Mouse (Mus musculus) megakaryocyte, embryonic 14.5 days (primary cell): Measurements from ENCODE around the gene Mthfr. TPM values are rescaled to one million over a fixed set of nuclear protein-coding genes. Genes with fewer than 3 reads are reported as not detected.

Experiments used
- H3K27me3 ChIP-seq: replicated peaks from 2 replicates; pipeline ENCODE3; 2012; ENCODE audit warnings: inconsistent platforms
- H3K36me3 ChIP-seq: replicated peaks from 2 replicates; pipeline ENCODE3; 2012; ENCODE audit warnings: low read length, inconsistent platforms, mixed read lengths
- H3K4me1 ChIP-seq: 2 replicates; pipeline ENCODE4 v1.6.1; 2012; ENCODE audit warnings: inconsistent platforms
- H3K4me3 ChIP-seq: replicated peaks from 2 replicates; pipeline ENCODE3; 2012; ENCODE audit warnings: moderate library complexity, mild to moderate bottlenecking, inconsistent platforms
- H3K9me3 ChIP-seq: 2 replicates; pipeline ENCODE4 v1.6.1; 2012; ENCODE audit warnings: inconsistent platforms
- FLI1 ChIP-seq: IDR thresholded peaks from 2 replicates; pipeline ENCODE4 v1.6.1; 2012; ENCODE audit warnings: low read length, inconsistent platforms, mixed read lengths
- GATA1 ChIP-seq: IDR thresholded peaks from 3 replicates; pipeline ENCODE4 v1.6.1; 2012; ENCODE audit warnings: mixed read lengths, low read length, inconsistent platforms, borderline replicate concordance
- polyA plus RNA-seq: library from polyadenylated mRNA; stranded (reverse); fragments of >175 nt; gene quantifications from 2 replicates; pipeline ENCODE4 v1.2.3, GENCODE M21; 2012; ENCODE audit warnings: low replicate concordance; ENCODE audit not compliant: insufficient read depth

Mthfr gene
- polyA plus RNA-seq, 1 experiment = 3.5 TPM

DNA sequence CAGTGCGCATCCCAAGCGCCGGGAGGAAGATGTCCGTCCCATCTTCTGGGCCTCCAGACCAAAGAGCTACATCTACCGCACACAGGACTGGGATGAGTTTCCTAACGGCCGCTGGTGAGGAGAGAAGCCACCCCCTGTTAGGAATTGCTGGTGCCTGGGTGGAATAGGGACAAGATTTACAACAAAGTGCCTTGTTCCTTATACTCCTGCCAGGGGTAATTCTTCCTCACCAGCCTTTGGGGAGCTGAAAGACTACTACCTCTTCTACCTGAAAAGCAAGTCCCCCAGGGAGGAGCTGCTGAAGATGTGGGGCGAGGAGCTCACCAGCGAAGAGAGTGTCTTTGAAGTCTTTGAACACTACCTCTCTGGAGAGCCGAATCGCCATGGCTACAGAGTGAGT, 13.0 kb downstream of the Mthfr start:
- H3K27me3 ChIP-seq = peaks cover 90% of the 10 kb centered on the region
- no peak overlapping the region for H3K4me3 ChIP-seq
- H3K9me3 ChIP-seq = no peaks in the 10 kb centered on the region; the same call in 1 of the 2 replicates
- H3K4me1 ChIP-seq = peaks cover 18% of the 10 kb centered on the region
- H3K36me3 ChIP-seq = peaks cover 94% of the 10 kb centered on the region
- TF ChIP-seq GATA1 (no peak), FLI1 (no peak)

- no peaks in the 10 kb centered on the region; the same call in 1 of the 2 replicates for H3K9me3 ChIP-seq
- H3K4me1 ChIP-seq = peaks cover 7% of the 10 kb centered on the region
- TF ChIP-seq FLI1 (no peak), GATA1 (no peak)
- H3K4me3 ChIP-seq = no peak overlapping the region
- peaks cover 94% of the 10 kb centered on the region for H3K27me3 ChIP-seq
- H3K36me3 ChIP-seq = peaks cover 99% of the 10 kb centered on the region
These were observed 14.1 kb downstream of the Mthfr start for GRCm38 (mm10) chr4:148052976-148053375.

DNA sequence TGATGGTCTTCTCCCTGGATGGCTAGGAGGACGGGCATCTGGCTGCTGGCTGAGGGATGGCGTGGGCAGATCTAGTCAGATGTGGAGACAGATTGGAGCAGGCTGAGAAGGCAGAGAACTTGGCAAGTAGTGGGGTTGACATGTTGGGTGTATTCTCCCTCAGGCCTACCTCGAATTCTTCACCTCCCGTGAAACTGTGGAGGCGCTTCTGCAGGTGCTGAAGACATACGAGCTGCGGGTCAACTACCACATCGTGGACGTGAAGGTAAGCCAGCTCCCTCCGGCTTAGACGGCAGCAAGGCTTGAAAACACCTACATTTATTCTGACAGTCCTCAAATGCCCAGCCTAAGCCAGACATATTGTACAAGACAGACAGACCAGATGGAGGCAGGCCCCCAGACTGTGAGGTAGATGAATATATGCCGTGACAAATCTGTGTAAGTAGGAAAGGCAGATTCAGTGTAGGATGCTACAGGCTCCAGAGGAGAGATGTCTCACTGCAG, 14.6 kb downstream of the Mthfr start:
- Histone ChIP-seq H3K4me3 (no peak overlapping the region), H3K9me3 (no peaks in the 10 kb centered on the region; the same call in 1 of the 2 replicates), H3K4me1 (peaks cover 2% of the 10 kb centered on the region; the same call in 1 of the 2 replicates), H3K36me3 (peaks cover 99% of the 10 kb centered on the region), H3K27me3 (peaks cover 94% of the 10 kb centered on the region)
- TF ChIP-seq FLI1 (no peak), GATA1 (no peak)

GRCm38 (mm10) chr4:148054961-148055695, 16.3 kb downstream of the Mthfr start:
- Histone ChIP-seq H3K4me3 (no peak overlapping the region), H3K36me3 (peaks cover 89% of the 10 kb centered on the region), H3K27me3 (peaks cover 93% of the 10 kb centered on the region), H3K4me1 (peaks cover 7% of the 10 kb centered on the region), H3K9me3 (no peaks in the 10 kb centered on the region; the same call in 1 of the 2 replicates)
- TF ChIP-seq FLI1 (no peak), GATA1 (no peak)

DNA sequence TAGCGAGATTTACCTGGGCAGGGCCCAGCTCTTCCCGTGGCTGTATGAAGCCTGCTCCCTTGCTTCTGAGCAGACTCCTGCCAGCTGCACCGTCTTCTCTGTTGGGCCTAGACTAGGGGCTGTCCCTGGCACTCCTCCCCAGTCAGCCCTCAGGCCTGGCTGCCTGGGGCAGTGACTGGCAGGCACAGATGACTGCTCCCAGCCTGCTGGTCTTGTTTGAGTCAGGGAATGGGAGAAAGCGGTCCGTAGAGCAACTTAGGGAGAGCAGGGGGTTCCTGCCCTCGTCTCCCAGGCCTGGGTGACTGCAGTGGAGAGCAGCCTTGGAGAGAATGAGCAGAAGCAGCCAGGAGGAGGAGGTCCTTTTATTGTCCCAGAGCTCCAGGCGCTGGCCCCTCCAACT, 17.4 kb downstream of the Mthfr start:
- Histone ChIP-seq H3K4me1 (peaks cover 18% of the 10 kb centered on the region), H3K27me3 (peaks cover 92% of the 10 kb centered on the region), H3K36me3 (peaks cover 79% of the 10 kb centered on the region), H3K9me3 (no peaks in the 10 kb centered on the region), H3K4me3 (no peak overlapping the region)
- no peak for TF ChIP-seq FLI1
- TF ChIP-seq GATA1 = no peak

- H3K27me3 ChIP-seq = peaks cover 92% of the 10 kb centered on the region
- no peak for TF ChIP-seq FLI1
- TF ChIP-seq GATA1 = no peak
- H3K36me3 ChIP-seq = peaks cover 73% of the 10 kb centered on the region
- H3K9me3 ChIP-seq = no peaks in the 10 kb centered on the region
- H3K4me1 ChIP-seq = peaks cover 18% of the 10 kb centered on the region
- no peak overlapping the region for H3K4me3 ChIP-seq
These were observed 17.9 kb downstream of the Mthfr start for GRCm38 (mm10) chr4:148056801-148057200.

GRCm38 (mm10) chr4:148057661-148058209, 18.9 kb downstream of the Mthfr start:
- H3K4me3 ChIP-seq = no peak overlapping the region
- peaks cover 64% of the 10 kb centered on the region for H3K36me3 ChIP-seq
- peaks cover 21% of the 10 kb centered on the region for H3K4me1 ChIP-seq
- no peaks in the 10 kb centered on the region for H3K9me3 ChIP-seq
- H3K27me3 ChIP-seq = peaks cover 92% of the 10 kb centered on the region
- no peak for TF ChIP-seq FLI1
- no peak for TF ChIP-seq GATA1

- Histone ChIP-seq H3K27me3 (peaks cover 92% of the 10 kb centered on the region), H3K9me3 (no peaks in the 10 kb centered on the region), H3K4me3 (no peak overlapping the region), H3K4me1 (peaks cover 21% of the 10 kb centered on the region), H3K36me3 (peaks cover 58% of the 10 kb centered on the region)
- TF ChIP-seq FLI1 (no peak), GATA1 (no peak)
These were observed 19.4 kb downstream of the Mthfr start for GRCm38 (mm10) chr4:148058218-148058819.

DNA sequence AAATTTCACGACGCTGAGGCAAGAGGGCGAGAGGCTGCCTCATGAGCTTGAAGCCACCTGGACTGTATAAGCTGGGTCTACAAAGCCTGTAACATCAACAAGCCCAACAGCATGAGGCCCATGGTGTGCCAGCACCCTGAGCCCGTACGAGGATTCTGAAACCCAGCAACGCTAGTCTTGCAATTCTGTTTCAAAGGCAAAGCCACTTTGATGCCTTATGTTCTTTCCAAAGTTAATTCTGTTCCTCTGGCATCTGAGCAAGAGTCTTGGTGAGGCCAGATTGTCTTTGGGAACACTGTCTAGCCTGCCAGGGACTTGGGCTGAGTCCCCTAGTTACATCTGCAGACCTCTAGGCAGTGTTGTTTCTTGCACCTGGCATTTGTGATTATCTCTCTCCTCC, 20.1 kb downstream of the Mthfr start:
- H3K36me3 ChIP-seq = peaks cover 51% of the 10 kb centered on the region
- no peak overlapping the region for H3K4me3 ChIP-seq
- TF ChIP-seq FLI1 (no peak), GATA1 (no peak)
- peaks cover 21% of the 10 kb centered on the region for H3K4me1 ChIP-seq
- H3K9me3 ChIP-seq = no peaks in the 10 kb centered on the region
- H3K27me3 ChIP-seq = peaks cover 89% of the 10 kb centered on the region
